Mouse (Mus musculus): Measurements from ENCODE around the gene Zscan26.

The Zscan26 gene

GRCm38 (mm10) chr13:21418865-21419264, 34.7 kb downstream of the Zscan26 start:
- DNase-seq: no peak

DNA sequence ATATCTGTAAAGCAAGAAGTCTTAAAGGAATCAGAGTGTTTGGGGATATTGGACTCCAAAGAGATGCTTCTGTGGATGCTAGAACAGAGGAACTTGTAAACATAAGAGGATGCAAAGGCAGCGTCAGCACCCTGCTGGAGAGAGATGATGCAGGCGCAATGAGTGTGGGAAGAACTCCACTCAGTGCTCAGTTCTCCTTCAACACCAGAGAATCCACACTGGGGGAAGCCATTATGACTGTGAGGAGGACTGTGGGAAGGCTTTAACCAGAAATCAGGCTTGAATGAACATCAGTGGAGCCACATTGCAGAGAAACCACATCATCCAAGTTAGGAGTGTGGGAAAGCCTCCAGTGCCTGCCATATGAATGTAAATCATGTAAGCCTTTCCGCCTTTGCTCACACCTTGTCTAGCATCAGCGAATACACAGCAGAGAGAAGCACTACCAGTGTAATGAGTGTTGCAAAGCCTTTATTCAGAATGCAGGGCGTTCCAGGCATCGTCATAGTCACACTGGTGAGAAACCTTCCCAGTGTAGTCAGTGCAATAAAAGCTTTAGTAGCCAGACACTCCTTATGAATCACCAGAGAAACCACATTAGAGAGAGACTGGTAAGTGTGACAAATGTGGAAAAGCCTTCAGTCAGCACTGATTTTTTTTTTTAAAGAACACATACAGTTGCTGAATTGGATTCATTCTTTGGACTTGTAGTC, 36.1 kb downstream of the Zscan26 start:
- no peak for DNase-seq

GRCm38 (mm10) chr13:21415750-21416149, 37.8 kb downstream of the Zscan26 start:
- DNase-seq: no peak

- DNase-seq: no peak
Measured at GRCm38 (mm10) chr13:21415266-21415665, 38.3 kb downstream of the Zscan26 start.

DNA sequence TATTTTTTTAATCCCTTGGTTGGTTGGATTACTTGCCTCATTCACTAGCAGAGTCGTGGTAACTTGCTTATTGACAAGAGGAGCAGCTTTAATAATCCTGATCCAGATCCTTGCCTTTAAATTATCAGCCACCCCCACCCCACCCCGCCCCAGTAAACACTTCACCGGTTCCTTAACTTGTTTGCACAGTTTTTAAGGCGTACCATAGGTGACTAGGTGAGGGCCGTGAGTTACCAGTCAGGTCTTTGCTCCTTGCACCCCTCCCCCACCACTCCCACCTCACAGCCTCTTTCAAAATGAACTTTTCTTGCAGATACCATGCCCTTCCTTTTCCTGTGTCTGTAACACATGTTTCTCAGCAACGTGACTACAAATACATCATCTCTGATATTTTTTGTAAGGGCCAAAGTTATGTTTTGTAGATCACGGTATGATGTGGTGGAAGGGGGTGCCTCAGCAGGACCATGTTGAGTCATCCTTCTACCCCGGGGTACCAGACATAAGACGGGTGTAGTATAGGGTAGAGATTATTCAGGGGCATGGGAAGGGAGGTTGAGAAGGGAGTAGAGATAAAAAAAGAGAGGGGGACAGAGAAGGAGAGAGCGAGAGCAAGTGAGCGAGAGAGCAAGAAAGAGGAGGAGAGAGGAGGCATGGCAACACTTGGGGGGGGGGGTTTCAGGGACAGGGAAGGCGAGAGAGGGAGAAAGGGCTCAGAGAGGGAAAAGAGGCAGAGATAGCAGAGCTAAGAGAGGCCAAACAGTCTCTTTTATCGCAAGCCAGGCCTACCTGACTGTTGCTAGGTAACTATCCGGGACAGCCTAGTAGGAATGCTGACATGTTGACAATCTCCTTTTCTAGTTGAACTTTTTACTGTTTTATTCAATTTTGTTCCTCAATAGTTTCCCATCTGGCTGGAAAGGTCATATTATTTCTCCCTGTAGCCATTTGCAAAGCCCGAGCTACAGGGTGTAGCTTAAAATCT, 39.0 kb downstream of the Zscan26 start:
- DNase-seq: no peak

DNA sequence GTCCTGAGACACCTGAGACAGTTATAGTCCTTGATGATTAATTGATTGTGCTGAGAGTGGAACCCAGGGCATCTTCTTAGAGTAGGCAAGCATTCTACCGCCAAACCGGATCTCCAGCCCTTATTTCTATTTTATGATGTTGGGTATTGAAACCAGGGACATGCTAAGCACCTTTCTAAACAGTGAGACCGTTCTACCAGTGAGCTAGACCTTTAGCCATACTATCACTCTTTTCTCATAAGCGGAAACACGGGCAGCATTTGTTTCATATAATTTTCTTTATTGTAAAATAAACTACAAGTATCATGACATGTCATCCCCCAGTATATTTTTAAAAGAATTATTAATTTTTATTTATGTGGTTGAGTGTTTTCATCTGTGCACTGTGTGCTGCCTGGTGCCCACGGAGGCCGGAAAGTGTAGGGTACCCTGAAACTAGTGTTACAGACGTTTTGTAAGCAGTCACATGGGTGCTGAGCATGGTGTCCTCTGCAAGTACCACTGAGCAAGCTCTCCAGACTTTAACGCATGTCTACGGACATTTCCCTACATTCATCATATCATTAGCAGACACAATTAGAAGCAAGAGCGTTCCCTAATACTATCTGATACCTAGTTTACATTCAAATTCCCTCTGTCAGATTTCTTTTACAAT, 44.6 kb downstream of the Zscan26 start:
- no peak for DNase-seq

GRCm38 (mm10) chr13:21407969-21408804, 45.3 kb downstream of the Zscan26 start:
- DNase-seq: peak; percentile 86

DNA sequence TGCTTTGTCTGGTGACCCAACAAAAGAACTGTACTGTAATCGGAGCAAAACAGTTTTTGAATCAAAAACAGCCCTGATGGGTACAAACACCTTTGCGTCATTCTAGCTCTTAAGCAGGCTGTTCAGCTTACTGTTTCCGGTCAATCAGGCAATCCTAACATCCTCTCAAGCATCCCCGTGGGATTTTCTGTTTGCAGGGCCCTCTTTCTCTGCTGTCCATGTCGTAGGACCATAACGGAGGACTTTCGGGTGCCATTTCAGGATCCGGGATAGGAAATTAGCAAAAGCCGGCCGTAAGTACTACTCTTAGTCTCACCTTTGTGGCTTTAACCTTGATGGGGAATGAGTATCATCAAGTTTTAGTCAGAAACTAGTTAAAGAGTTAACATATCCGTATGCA, 46.2 kb downstream of the Zscan26 start:
- no peak for DNase-seq

DNA sequence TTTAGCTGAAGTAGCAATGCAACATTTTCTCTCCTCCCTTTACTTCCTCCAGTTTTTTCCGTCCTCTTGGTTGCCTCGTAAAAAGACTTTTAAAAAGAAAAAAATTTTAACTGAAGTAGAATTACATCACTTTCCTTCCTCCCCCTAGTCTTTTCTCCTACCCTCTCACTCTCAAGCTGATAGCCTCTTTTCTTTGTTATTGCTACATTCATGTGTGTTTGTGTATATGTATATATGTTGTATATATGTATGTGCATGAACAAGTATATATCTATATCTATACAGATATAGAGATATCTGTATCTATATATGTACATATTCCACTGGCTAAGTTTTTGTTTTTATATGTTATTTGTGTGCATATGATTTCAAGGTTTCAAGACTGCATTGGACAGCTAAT, 50.7 kb downstream of the Zscan26 start:
- DNase-seq: no peak

DNA sequence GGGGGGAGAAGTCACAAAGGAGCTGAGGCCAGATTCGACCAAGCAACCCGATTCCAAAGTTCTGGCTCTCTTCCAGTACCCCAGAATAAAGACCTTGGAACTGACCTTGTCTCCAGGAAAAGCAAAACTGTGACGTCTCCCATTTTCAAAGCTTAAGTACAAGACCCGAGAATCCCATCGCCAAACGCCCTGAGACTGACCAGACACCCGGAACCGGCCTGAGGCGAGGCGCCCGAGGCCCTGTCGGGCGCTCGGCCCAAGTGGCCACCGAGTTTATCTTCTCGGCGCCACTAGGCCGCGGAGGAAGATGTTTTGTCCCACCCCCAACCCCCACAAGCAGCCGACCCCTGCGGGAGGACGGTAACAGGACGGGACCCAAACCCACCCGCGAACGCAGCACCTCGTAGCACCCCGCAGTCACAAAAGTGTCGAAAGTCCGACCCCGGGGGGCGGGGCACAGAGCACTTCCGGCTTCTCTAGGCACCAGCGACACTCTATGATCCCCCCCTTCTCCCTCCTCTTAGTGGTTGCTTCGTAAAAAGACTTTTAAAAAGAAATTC, 51.2 kb downstream of the Zscan26 start, which contains the start of gene Zkscan3:
TSS of gene Zkscan3 (minus strand) at position 469 of the 560 bp plus-strand sequence.
- DNase-seq: peak; percentile 88

DNA sequence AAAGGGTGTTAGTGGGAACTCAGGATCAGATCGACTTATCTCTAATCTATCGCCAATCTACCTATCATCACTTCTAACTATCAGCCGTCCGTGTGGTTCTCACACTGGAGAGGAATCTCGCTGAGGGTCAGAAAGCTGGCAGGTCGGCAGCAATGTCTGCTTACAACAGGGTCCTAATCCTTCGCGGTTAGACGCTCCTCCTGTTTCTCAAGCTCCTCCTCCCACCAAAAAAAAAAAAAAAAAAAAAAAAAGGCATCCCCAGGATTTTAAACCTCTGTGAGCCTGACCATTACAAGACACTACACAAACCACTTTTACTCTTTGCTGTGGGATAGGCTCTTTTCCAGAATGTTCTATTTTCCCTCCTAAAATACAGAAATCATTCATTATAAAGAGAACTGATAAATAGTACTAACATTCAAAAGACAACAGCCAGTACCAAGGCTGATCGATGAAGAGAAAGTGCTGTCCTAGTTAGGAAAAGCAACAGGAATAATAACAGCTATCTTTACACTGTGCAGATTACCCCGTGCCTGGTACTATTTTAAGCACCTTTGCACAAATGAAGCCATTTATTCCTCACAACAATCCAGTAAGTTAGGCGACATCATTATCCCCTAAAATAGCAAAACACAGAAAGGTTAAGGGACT, 51.8 kb downstream of the Zscan26 start:
- DNase-seq: no peak

DNA sequence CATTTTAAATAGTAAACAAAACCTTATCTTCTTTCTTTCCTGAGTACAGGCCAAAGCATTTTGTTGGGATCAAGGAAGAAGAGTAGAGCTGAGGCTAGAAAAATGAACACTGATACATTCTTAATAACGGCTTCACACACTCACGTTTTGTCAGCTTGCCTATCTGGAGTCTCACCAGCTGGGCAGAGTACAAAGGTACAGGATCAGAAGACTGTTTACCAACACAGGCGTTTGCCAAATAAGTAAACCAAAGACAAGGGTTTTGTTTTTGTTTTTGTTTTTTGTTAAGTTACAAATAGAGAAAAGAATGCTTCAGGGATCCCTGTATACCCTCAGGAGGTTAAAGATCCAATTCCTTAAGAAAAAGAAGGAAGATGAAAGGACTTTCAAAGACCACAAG, 52.4 kb downstream of the Zscan26 start:
- no peak for DNase-seq

DNA sequence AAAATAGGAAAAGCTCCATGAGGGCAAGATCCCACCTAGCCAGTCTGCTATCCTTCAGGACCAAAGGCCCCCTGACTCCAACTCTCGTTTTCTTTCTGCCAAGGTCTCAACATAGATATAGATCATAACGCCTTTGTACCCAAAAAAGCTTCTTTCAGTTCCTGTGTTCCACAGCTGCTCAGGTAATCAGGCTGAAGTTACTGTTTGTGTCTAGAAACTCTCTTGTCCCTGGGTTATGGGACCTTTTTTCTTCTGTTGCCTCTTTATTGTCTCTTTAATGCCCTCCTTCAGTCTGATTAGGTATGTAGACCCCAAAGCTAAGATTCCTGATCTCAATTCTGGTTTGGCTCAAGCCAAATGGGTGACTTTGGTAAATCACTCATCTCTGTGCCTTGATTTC, 56.0 kb downstream of the Zscan26 start:
- DNase-seq: no peak

- DNase-seq: peak; percentile 37
Measured at GRCm38 (mm10) chr13:21396048-21396447, 57.5 kb downstream of the Zscan26 start.

GRCm38 (mm10) chr13:21395623-21396022, 57.9 kb downstream of the Zscan26 start:
- DNase-seq: no peak

- no peak for DNase-seq
Measured at GRCm38 (mm10) chr13:21395211-21395610, 58.3 kb downstream of the Zscan26 start.
